In genomic region chr9:66199657-66200410, GRCm38 (mm10) we compare ENCODE assay signal across 14 mouse cellular contexts. TPM values are rescaled to one million over a fixed set of nuclear protein-coding genes. Genes with fewer than 3 reads are reported as not detected.
DNase-seq lines count a peak whose midpoint lies in the region; ATAC-seq and TF ChIP-seq lines count a peak whose summit lies in the region.
"Had no signal": no experiment of that assay in that cellular context is flagged by ENCODE, and none has a peak within 500 bp of the region (broad histone marks: within the 10 kb centered on the region; RNA-seq: fewer than 3 reads in every experiment).

No protein-coding gene starts in this region.

- 0 out of 2 replicates have a peak overlapping the region, but pooled peaks have one; percentile 12 for H3K27ac ChIP-seq in hindbrain, embryonic 10.5 days
- H3K27ac ChIP-seq in hindbrain, embryonic 13.5 days, result no peak overlapping the region
- no peak overlapping the region for H3K27ac ChIP-seq in MEL (ENCODE audit: control insufficient read depth, low read depth, low read length)
- peak overlapping the region; percentile 83 for H3K27ac ChIP-seq in liver, embryonic 15.5 days (replicated peaks)
- H3K27ac ChIP-seq: hindbrain, embryonic 12.5 days; layer of hippocampus, adult 2 months had no signal

- 85% methylated on average over 14 of the region's 14 CpGs for WGBS in hindbrain, embryonic 10.5 days
- WGBS in hindbrain, embryonic 13.5 days, result 84% methylated on average over 14 of the region's 14 CpGs
- 78% methylated on average over 14 of the region's 14 CpGs for WGBS in liver, embryonic 15.5 days (ENCODE audit: insufficient replicate concordance)

- TF ChIP-seq POLR2A in MEL (IDR thresholded peaks at IDR 0.05; ENCODE audit: control insufficient read depth in 1 of 2, insufficient read depth in 1 of 2, low read depth in 1 of 2, low read length in 2 of 2, poor library complexity in 1 of 2), result no peak

- no peaks in the 10 kb centered on the region for H3K36me3 ChIP-seq in hindbrain, embryonic 10.5 days
- H3K36me3 ChIP-seq in hindbrain, embryonic 13.5 days, result no peaks in the 10 kb centered on the region
- peaks cover 0 to 18% of the 10 kb centered on the region in 2 experiments; a peak in 2 of 4 replicates for H3K36me3 ChIP-seq in MEL (ENCODE audit: control insufficient read depth in 1 of 2, insufficient read depth in 2 of 2, low read length in 2 of 2)
- H3K36me3 ChIP-seq in liver, embryonic 15.5 days (replicated peaks), result no peaks in the 10 kb centered on the region
- H3K36me3 ChIP-seq: hindbrain, embryonic 12.5 days had no signal

- no peak overlapping the region for H3K9ac ChIP-seq in hindbrain, embryonic 13.5 days
- H3K9ac ChIP-seq in MEL (ENCODE audit: control insufficient read depth, low read depth, low read length, poor library complexity, severe bottlenecking), result no peak overlapping the region
- H3K9ac ChIP-seq in liver, embryonic 15.5 days, result no peak overlapping the region
- H3K9ac ChIP-seq: forebrain, postnatal 0 days; hindbrain, embryonic 12.5 days had no signal

- ATAC-seq in hindbrain, embryonic 13.5 days (ENCODE audit: low FRiP score), result no peak
- ATAC-seq in liver, embryonic 15.5 days (ENCODE audit: insufficient read depth), result no peak
- ATAC-seq: forebrain, postnatal 0 days had no signal

- H3K27me3 ChIP-seq in hindbrain, embryonic 10.5 days (ENCODE audit: insufficient read depth, poor library complexity, severe bottlenecking), result no peaks in the 10 kb centered on the region
- H3K27me3 ChIP-seq in hindbrain, embryonic 13.5 days, result no peaks in the 10 kb centered on the region
- H3K27me3 ChIP-seq in MEL (ENCODE audit: control insufficient read depth in 1 of 2, insufficient read depth in 2 of 2, low read length in 2 of 2), result no peaks in the 10 kb centered on the region
- no peaks in the 10 kb centered on the region for H3K27me3 ChIP-seq in liver, embryonic 15.5 days
- H3K27me3 ChIP-seq: hindbrain, embryonic 12.5 days had no signal

- no peak for TF ChIP-seq CTCF in MEL (IDR thresholded peaks at IDR 0.05 in 2 of 3, conservative IDR thresholded peaks at IDR 0.05 in 1 of 3; ENCODE audit: control insufficient read depth in 1 of 3, insufficient read depth in 1 of 3, low read depth in 2 of 3, low read length in 3 of 3, poor library complexity in 1 of 3, severe bottlenecking in 1 of 3)

- TF ChIP-seq EP300 in MEL (IDR thresholded peaks at IDR 0.05; ENCODE audit: low read depth in 1 of 2, low read length in 2 of 2), result no peak

- no peak overlapping the region for H3K4me2 ChIP-seq in hindbrain, embryonic 13.5 days
- H3K4me2 ChIP-seq in liver, embryonic 15.5 days, result peak overlapping the region; percentile 35
- H3K4me2 ChIP-seq: hindbrain, embryonic 12.5 days had no signal

- H3K4me3 ChIP-seq in hindbrain, embryonic 10.5 days, result no peak overlapping the region
- H3K4me3 ChIP-seq in hindbrain, embryonic 13.5 days, result no peak overlapping the region
- H3K4me3 ChIP-seq in MEL (ENCODE audit: control insufficient read depth in 1 of 2, insufficient read depth in 1 of 2, low read depth in 2 of 2, low read length in 2 of 2), result no peak overlapping the region
- H3K4me3 ChIP-seq in liver, embryonic 15.5 days (replicated peaks), result no peak overlapping the region
- H3K4me3 ChIP-seq: hindbrain, embryonic 12.5 days; layer of hippocampus, adult 2 months had no signal

- no peak for TF ChIP-seq RAD21 in MEL (IDR thresholded peaks at IDR 0.05; ENCODE audit: low read depth, low read length)

- DNase-seq in hindbrain, embryonic 10.5 days (ENCODE audit: low spot score), result no peak
- no peak for DNase-seq in MEL (ENCODE audit: low read depth, low spot score)
- DNase-seq in kidney, adult 9 months, result peak; percentile 93
- no peak for DNase-seq in layer of hippocampus, adult 18-20 months (ENCODE audit: low spot score in 2 of 2)
- DNase-seq in right cerebral cortex, postnatal 4 days, result no peak
- DNase-seq in cerebellum, postnatal 10 days, result no peak
- DNase-seq: adrenal gland, postnatal 36 days; forebrain, postnatal 0 days; midbrain, embryonic 14.5 days had no signal

- H3K4me1 ChIP-seq in hindbrain, embryonic 10.5 days (replicated peaks), result 0 out of 2 replicates have a peak, but pooled peaks cover 4% of the 10 kb centered on the region
- no peaks in the 10 kb centered on the region for H3K4me1 ChIP-seq in hindbrain, embryonic 13.5 days (replicated peaks)
- peaks cover 12 to 27% of the 10 kb centered on the region in 2 experiments for H3K4me1 ChIP-seq in MEL (ENCODE audit: control insufficient read depth in 1 of 2, insufficient read depth in 2 of 2, low read length in 2 of 2)
- H3K4me1 ChIP-seq in liver, embryonic 15.5 days (replicated peaks), result peaks cover 72% of the 10 kb centered on the region

- H3K9me3 ChIP-seq in hindbrain, embryonic 10.5 days, result no peaks in the 10 kb centered on the region
- no peaks in the 10 kb centered on the region for H3K9me3 ChIP-seq in hindbrain, embryonic 13.5 days
- no peaks in the 10 kb centered on the region for H3K9me3 ChIP-seq in MEL (replicated peaks; ENCODE audit: insufficient read depth, low read length)
- H3K9me3 ChIP-seq in liver, embryonic 15.5 days (replicated peaks), result no peaks in the 10 kb centered on the region
- H3K9me3 ChIP-seq: G1E; hindbrain, embryonic 12.5 days had no signal

- H3K79me2 ChIP-seq in MEL (ENCODE audit: control insufficient read depth, insufficient read depth, low read length, poor library complexity), result no peaks in the 10 kb centered on the region

TF ChIP-seq in MEL, 35 proteins besides CTCF, POLR2A, EP300 and RAD21:
- TF ChIP-seq MAZ (IDR thresholded peaks at IDR 0.05; ENCODE audit: low read depth, low read length) (no peak), MAFK (IDR thresholded peaks at IDR 0.05; ENCODE audit: borderline replicate concordance, low read depth, low read length) (peak; percentile 64; the same call in 1 of the 2 replicates)

RNA-seq across cellular contexts. Expression of gene Dapk2, which starts 41.8 kb away (rescaled TPM):
- polyA plus RNA-seq in hindbrain, embryonic 10.5 days (2016; fragmentation: Nextera tagmentation; extraction: Ambion mirVana), result 3.5 and 5.1 TPM in 2 replicates
- polyA plus RNA-seq in hindbrain, embryonic 13.5 days (2015; fragmentation: Nextera tagmentation; extraction: Ambion mirVana), result 1.4 and 1.5 TPM in 2 replicates
- 5.8 and 6.7 TPM in 2 replicates for total RNA-seq in MEL (2012; rRNA removed)
- polyA plus RNA-seq in MEL (2012; ENCODE audit: insufficient read depth in 1 of 2, insufficient read length in 2 of 2, low read depth in 1 of 2, low replicate concordance in 2 of 2, missing spikeins in 1 of 2), result 1 to 10 TPM in 1 of 2 experiments, not detected in 1; 8.3 TPM
- 31.9 and 33.9 TPM in 2 replicates for polyA plus RNA-seq in liver, embryonic 15.5 days (2015; fragmentation: Nextera tagmentation; extraction: Ambion mirVana)
- under 1 TPM; 0.76 to 0.92 TPM for total RNA-seq in layer of hippocampus, adult 18-20 months (2021)

Comparison
In these comparisons a context has a peak if more than half of its experiments do, and no peak if none do; other contexts are left out.
1. H3K27ac ChIP-seq: peak in hindbrain, embryonic 10.5 days (single experiment) and liver, embryonic 15.5 days (single experiment); none in hindbrain, embryonic 13.5 days (single experiment) and MEL (single experiment).